16 mouse cellular contexts compared by ENCODE assay signal in the genomic region with DNA sequence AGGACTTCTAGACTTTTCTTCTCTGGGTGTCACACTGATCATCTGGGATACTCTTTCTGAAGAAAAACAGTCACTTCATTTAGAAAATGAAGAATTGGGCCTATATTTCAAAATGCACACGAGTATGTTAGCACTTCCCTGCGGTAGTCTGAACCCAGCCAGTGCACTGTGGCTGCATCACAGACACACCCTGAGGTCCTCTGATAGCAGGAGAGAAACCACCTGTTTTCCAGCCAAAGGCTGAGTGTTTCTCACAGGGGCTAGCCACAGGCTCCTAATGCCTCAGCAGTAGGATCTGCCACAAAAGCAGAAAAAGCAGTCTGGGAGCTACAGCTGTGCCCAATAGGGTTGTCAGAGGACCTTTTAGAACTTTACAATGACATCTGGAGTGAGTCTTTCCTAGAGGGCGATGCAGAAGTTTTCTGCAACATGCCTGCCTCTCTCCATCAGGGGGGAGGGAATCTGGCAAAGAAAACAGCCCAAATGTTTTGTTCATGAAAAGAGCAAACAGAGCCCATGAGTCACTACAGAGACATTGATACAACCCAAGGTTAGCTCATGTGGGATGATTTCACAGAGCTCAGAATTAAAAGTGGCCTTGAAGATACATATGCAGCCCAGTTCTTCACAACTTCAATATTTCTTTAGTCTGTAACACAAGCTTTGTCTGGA. TPM values are rescaled to one million over a fixed set of nuclear protein-coding genes. Genes with fewer than 3 reads are reported as not detected.
DNase-seq lines count a peak whose midpoint lies in the region; ATAC-seq lines count a peak whose summit lies in the region.
"Had no signal": no experiment of that assay in that cellular context is flagged by ENCODE, and none has a peak within 500 bp of the region (broad histone marks: within the 10 kb centered on the region; RNA-seq: fewer than 3 reads in every experiment).

No protein-coding gene starts in this region.

- no peak overlapping the region for H3K9ac ChIP-seq in heart, embryonic 11.5 days (ENCODE audit: low read depth, low read length)
- H3K9ac ChIP-seq in hindbrain, embryonic 13.5 days, result no peak overlapping the region
- H3K9ac ChIP-seq: forebrain, embryonic 15.5 days; hindbrain, embryonic 15.5 days; liver, embryonic 12.5 days; lung, embryonic 14.5 days; midbrain, embryonic 13.5 days had no signal

- H3K27me3 ChIP-seq in heart, embryonic 11.5 days (ENCODE audit: control insufficient read depth, insufficient read depth, low read length), result no peaks in the 10 kb centered on the region
- 0 out of 2 replicates have a peak, but pooled peaks cover 3% of the 10 kb centered on the region for H3K27me3 ChIP-seq in hindbrain, embryonic 13.5 days
- H3K27me3 ChIP-seq: forebrain, embryonic 15.5 days; hindbrain, embryonic 15.5 days; liver, embryonic 12.5 days; midbrain, embryonic 13.5 days had no signal

- peak; percentile 15 for DNase-seq in heart, adult 18-20 months
- DNase-seq in thymus, postnatal 4 days, result peak; percentile 10
- DNase-seq in thymus, postnatal 10 days (ENCODE audit: low spot score in 2 of 2), result no peak
- no peak for DNase-seq in testis, postnatal 10 days (ENCODE audit: low spot score)
- DNase-seq: cerebellum, postnatal 10 days; lung, embryonic 14.5 days had no signal

- H3K4me1 ChIP-seq in heart, embryonic 11.5 days (ENCODE audit: control insufficient read depth, insufficient read depth, low read length), result no peaks in the 10 kb centered on the region
- peaks cover 3% of the 10 kb centered on the region; the same call in 1 of the 2 replicates for H3K4me1 ChIP-seq in brown adipose tissue, adult 24 weeks (ENCODE audit: control insufficient read depth, insufficient read depth, insufficient read length, low read length)
- no peaks in the 10 kb centered on the region for H3K4me1 ChIP-seq in hindbrain, embryonic 13.5 days (replicated peaks)
- H3K4me1 ChIP-seq: forebrain, embryonic 15.5 days; hindbrain, embryonic 15.5 days; limb, embryonic 10.5 days; liver, embryonic 12.5 days; midbrain, embryonic 13.5 days had no signal

- 70% methylated on average over 3 of the region's 3 CpGs for WGBS in heart, embryonic 11.5 days (ENCODE audit: insufficient replicate concordance)
- 81% methylated on average over 3 of the region's 3 CpGs for WGBS in hindbrain, embryonic 13.5 days

- ATAC-seq in heart, embryonic 11.5 days (replicated peaks; ENCODE audit: insufficient number of reproducible peaks, low FRiP score, low TSS enrichment), result no peak
- ATAC-seq in hindbrain, embryonic 13.5 days (ENCODE audit: low FRiP score), result no peak
- ATAC-seq: forebrain, embryonic 15.5 days; intestine, embryonic 16.5 days; liver, embryonic 12.5 days; midbrain, embryonic 13.5 days had no signal

- no peak overlapping the region for H3K27ac ChIP-seq in heart, embryonic 11.5 days (ENCODE audit: low read depth, low read length)
- 0 out of 2 replicates have a peak overlapping the region, but pooled peaks have one; percentile 17 for H3K27ac ChIP-seq in brown adipose tissue, adult 24 weeks (replicated peaks; ENCODE audit: low read depth, low read length)
- H3K27ac ChIP-seq in hindbrain, embryonic 13.5 days, result no peak overlapping the region
- H3K27ac ChIP-seq: forebrain, embryonic 15.5 days; hindbrain, embryonic 15.5 days; limb, embryonic 10.5 days; liver, embryonic 12.5 days; macrophage; midbrain, embryonic 13.5 days had no signal

- H3K9me3 ChIP-seq in heart, embryonic 11.5 days (replicated peaks; ENCODE audit: control insufficient read depth, low read length), result no peaks in the 10 kb centered on the region
- no peaks in the 10 kb centered on the region for H3K9me3 ChIP-seq in hindbrain, embryonic 13.5 days
- H3K9me3 ChIP-seq: forebrain, embryonic 15.5 days; hindbrain, embryonic 15.5 days; limb, embryonic 10.5 days; liver, embryonic 12.5 days; midbrain, embryonic 13.5 days had no signal

- no peaks in the 10 kb centered on the region for H3K36me3 ChIP-seq in heart, embryonic 11.5 days (ENCODE audit: control insufficient read depth, insufficient read depth, low read length)
- peaks cover 15% of the 10 kb centered on the region for H3K36me3 ChIP-seq in hindbrain, embryonic 13.5 days
- H3K36me3 ChIP-seq: hindbrain, embryonic 15.5 days had no signal

- no peak overlapping the region for H3K4me2 ChIP-seq in heart, embryonic 11.5 days
- H3K4me2 ChIP-seq in hindbrain, embryonic 13.5 days, result no peak overlapping the region
- H3K4me2 ChIP-seq: forebrain, embryonic 15.5 days; hindbrain, embryonic 15.5 days; liver, embryonic 12.5 days; lung, embryonic 14.5 days; midbrain, embryonic 13.5 days had no signal

- H3K4me3 ChIP-seq in heart, embryonic 11.5 days (ENCODE audit: low read depth, low read length), result no peak overlapping the region
- no peak overlapping the region for H3K4me3 ChIP-seq in brown adipose tissue, adult 24 weeks (ENCODE audit: insufficient read depth, low read depth, low read length)
- no peak overlapping the region for H3K4me3 ChIP-seq in hindbrain, embryonic 13.5 days
- H3K4me3 ChIP-seq: forebrain, embryonic 15.5 days; hindbrain, embryonic 15.5 days; limb, embryonic 10.5 days; liver, embryonic 12.5 days; midbrain, embryonic 13.5 days had no signal

RNA-seq across cellular contexts. Expression of a gene that starts 19.8 kb away (rescaled TPM):
- 10 to 100 TPM; 27.5 to 30.6 TPM for total RNA-seq in heart, adult 18-20 months (2021)
- 30.9 and 33.0 TPM in 2 replicates for polyA plus RNA-seq in heart, embryonic 11.5 days (2014; fragmentation: Nextera tagmentation; extraction: Ambion mirVana)
- 135 and 150 TPM in 2 replicates for polyA plus RNA-seq in brown adipose tissue, adult 24 weeks (2012; ENCODE audit: insufficient read depth, insufficient read length, missing spikeins)
- 29.7 TPM in 2 replicates for polyA plus RNA-seq in hindbrain, embryonic 13.5 days (2015; fragmentation: Nextera tagmentation; extraction: Ambion mirVana)

RNA-seq across cellular contexts. Expression of a gene that starts 32.6 kb away (rescaled TPM):
- 10 to 100 TPM; 13.3 to 13.4 TPM for total RNA-seq in heart, adult 18-20 months (2021)
- polyA plus RNA-seq in heart, embryonic 11.5 days (2014; fragmentation: Nextera tagmentation; extraction: Ambion mirVana), result 57.5 and 69.2 TPM in 2 replicates
- polyA plus RNA-seq in brown adipose tissue, adult 24 weeks (2012; ENCODE audit: insufficient read depth, insufficient read length, missing spikeins), result 43.3 and 43.7 TPM in 2 replicates
- polyA plus RNA-seq in hindbrain, embryonic 13.5 days (2015; fragmentation: Nextera tagmentation; extraction: Ambion mirVana), result 86.2 and 91.1 TPM in 2 replicates

RNA-seq across cellular contexts. Expression of a gene that starts 39.2 kb away (rescaled TPM):
- total RNA-seq in heart, adult 18-20 months (2021), result 1 to 10 TPM; 5.4 to 6.2 TPM
- 11.8 and 12.7 TPM in 2 replicates for polyA plus RNA-seq in heart, embryonic 11.5 days (2014; fragmentation: Nextera tagmentation; extraction: Ambion mirVana)
- 24.7 and 25.5 TPM in 2 replicates for polyA plus RNA-seq in brown adipose tissue, adult 24 weeks (2012; ENCODE audit: insufficient read depth, insufficient read length, missing spikeins)
- polyA plus RNA-seq in hindbrain, embryonic 13.5 days (2015; fragmentation: Nextera tagmentation; extraction: Ambion mirVana), result 13.3 and 14.1 TPM in 2 replicates

Comparison
In these comparisons a context has a peak if more than half of its experiments do, and no peak if none do; other contexts are left out.
1. DNase-seq: peak in heart, adult 18-20 months (2 of 2) and thymus, postnatal 4 days (single experiment); none in thymus, postnatal 10 days (0 of 2) and testis, postnatal 10 days (single experiment).